Mouse (Mus musculus) gastrocnemius, adult 8-10 months (tissue): Measurements from ENCODE around the gene Rtl8b. TPM values are rescaled to one million over a fixed set of nuclear protein-coding genes. Genes with fewer than 3 reads are reported as not detected.

Source experiments
- total RNA-seq, 4 experiments: library from RNA; stranded (reverse); gene quantifications; 2 replicates each; pipeline ENCODE4 v1.2.4; 2022

Gene Rtl8b
- total RNA-seq, 4 experiments from 2014 or later: 39.2 to 63.2 (median 46.2) TPM

Other genes with a start within 250 kb of the Rtl8b start
- gene Etd, start 235.5 kb downstream of the Rtl8b start, total RNA-seq: not detected
- 1 to 10 TPM; 2.3 to 5.6 (median 3.7) TPM for gene Rtl8c, start 62.4 kb downstream of the Rtl8b start, total RNA-seq
- gene Gm14597, start 61.4 kb downstream of the Rtl8b start, total RNA-seq: not detected
- gene Rtl8a, start 26.7 kb downstream of the Rtl8b start, total RNA-seq: 10 to 100 TPM; 51.2 to 67.1 (median 55.0) TPM
- not detected for gene 4930502E18Rik, start 54.4 kb upstream of the Rtl8b start, total RNA-seq
- not detected for gene 1700013H16Rik, start 87.4 kb upstream of the Rtl8b start, total RNA-seq
- not detected for gene Zfp36l3, start 106.0 kb upstream of the Rtl8b start, total RNA-seq
- under 1 TPM in 1 of 4 experiments, not detected in 3; 0.62 TPM for gene Xlr, start 127.3 kb upstream of the Rtl8b start, total RNA-seq